Mouse (Mus musculus) lung, postnatal 0 days (tissue): Measurements from ENCODE around the gene Ubr1.

Experiments used
- CTCF ChIP-seq: IDR thresholded peaks from 2 replicates; pipeline ENCODE4 v1.5.1; 2016; ENCODE audit warnings: antibody characterized with exemption, mild to moderate bottlenecking
- EP300 ChIP-seq: IDR thresholded peaks from 2 replicates; pipeline ENCODE4 v1.6.1; 2016; ENCODE audit warnings: antibody characterized with exemption, mild to moderate bottlenecking, control low read depth

GRCm38 (mm10) chr2:121012676-121013075 lies 42.2 kb upstream of the Ubr1 start:
- TF ChIP-seq CTCF: no peak
- TF ChIP-seq EP300: no peak
